Mouse (Mus musculus) kidney, adult 2 months (tissue): ENCODE data around the gene Flcn. TPM values are rescaled to one million over a fixed set of nuclear protein-coding genes. Genes with fewer than 3 reads are reported as not detected.
A peak's percentile ranks its signal among the peaks of the same experiment; 100 is the strongest.

Experiments used
- DNase-seq: peaks from one replicate; pipeline ENCODE4 v3.0.0; 2021
- H3K27ac ChIP-seq: fragments of 200-500 bp; 2 replicates; pipeline ENCODE4 v1.5.1; 2012; ENCODE audit warnings: low read depth, low read length, control low read depth, inconsistent platforms; ENCODE audit not compliant: insufficient read depth
- H3K27me3 ChIP-seq: fragments of 200-500 bp; replicated peaks from 2 replicates; pipeline ENCODE4 v1.6.1; 2012; ENCODE audit warnings: mild to moderate bottlenecking, moderate library complexity, low read length, inconsistent platforms; ENCODE audit not compliant: control insufficient read depth, insufficient read depth
- H3K36me3 ChIP-seq: fragments of 200-500 bp; 2 replicates; pipeline ENCODE4 v1.6.1; 2012; ENCODE audit warnings: mild to moderate bottlenecking, moderate library complexity, low read length, inconsistent platforms; ENCODE audit not compliant: control insufficient read depth, insufficient read depth
- H3K4me1 ChIP-seq: fragments of 200-500 bp; 2 replicates; pipeline ENCODE4 v1.6.1; 2011; ENCODE audit warnings: low read length; ENCODE audit not compliant: control insufficient read depth, insufficient read depth
- H3K4me3 ChIP-seq: fragments of 200-500 bp; 2 replicates; pipeline ENCODE4 v1.5.1; 2011; ENCODE audit warnings: mild to moderate bottlenecking, low read depth, low read length, control low read depth; ENCODE audit not compliant: insufficient read depth
- CTCF ChIP-seq: fragments of 200-500 bp; conservative IDR thresholded peaks from 2 replicates; pipeline ENCODE4 v1.5.1; 2011; ENCODE audit warnings: low read depth, mild to moderate bottlenecking, control low read depth, low read length, moderate library complexity, mixed read lengths; ENCODE audit not compliant: insufficient read depth, insufficient read length
- POLR2A ChIP-seq: fragments of 200-500 bp; IDR thresholded peaks from one replicate; pipeline ENCODE4 v1.6.1; 2011; ENCODE audit warnings: low read depth, low read length, control low read depth
- WGBS: fragments of 180-500 bp; shearing (Covaris S2); methylation state at CpG from one replicate; pipeline ENCODE4 v1.1.7; 2018; 5-methylcytosine and 5-hydroxymethylcytosine counted together
- polyA plus RNA-seq: library from polyadenylated mRNA; depleted of rRNA; stranded (reverse); fragments of >200 nt; gene quantifications from 2 replicates; pipeline ENCODE4 v1.2.3, GENCODE M21; 2012

Gene Flcn
- polyA plus RNA-seq, 1 experiment = 45.6 TPM

DNA sequence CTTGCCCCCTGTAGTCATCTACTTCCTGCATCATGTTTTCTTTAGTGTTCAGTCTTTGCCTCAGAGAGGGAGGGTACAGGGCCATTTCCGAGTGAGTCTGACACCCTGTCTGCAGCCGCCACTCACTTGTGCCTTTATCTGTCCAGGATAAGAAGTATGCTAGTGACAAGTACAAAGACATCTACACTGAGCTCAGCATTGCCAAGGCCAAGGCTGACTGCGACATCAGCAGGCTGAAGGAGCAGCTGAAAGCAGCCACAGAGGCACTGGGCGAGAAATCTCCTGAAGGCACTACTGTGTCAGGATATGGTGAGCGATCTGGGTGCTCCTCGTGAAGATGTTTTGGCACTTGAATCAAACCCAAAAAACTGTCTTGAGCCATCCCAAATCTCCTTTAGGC, 40.1 kb downstream of the Flcn start:
- no peak for TF ChIP-seq CTCF
- TF ChIP-seq POLR2A = no peak
- Histone ChIP-seq H3K27ac (no peak overlapping the region), H3K4me1 (no peaks in the 10 kb centered on the region), H3K36me3 (peaks cover 6% of the 10 kb centered on the region), H3K4me3 (no peak overlapping the region), H3K27me3 (no peaks in the 10 kb centered on the region)
- WGBS = 79% methylated on average over 6 of the region's 6 CpGs
- DNase-seq = no peak

DNA sequence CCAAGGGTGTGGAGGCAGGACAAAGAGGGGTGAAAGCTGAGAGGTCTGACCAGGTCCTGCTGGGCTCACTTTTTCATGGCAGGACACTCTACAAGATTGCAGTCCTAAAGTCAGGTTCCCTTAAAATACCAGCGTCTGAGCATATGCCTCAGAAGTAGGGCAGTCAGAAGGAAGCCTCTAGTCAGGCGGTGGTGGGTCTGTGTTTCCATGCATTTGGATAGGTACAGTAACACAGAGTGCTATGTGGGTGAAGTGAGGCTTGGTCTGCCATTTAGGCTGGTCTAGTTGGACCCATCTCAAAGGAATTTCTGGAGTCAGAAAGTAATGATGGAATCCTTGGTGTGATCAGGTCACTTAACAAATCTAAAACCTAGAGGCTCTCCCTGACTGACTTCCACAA, 40.5 kb downstream of the Flcn start:
- no peaks in the 10 kb centered on the region for H3K27me3 ChIP-seq
- H3K27ac ChIP-seq = no peak overlapping the region
- H3K36me3 ChIP-seq = peaks cover 8% of the 10 kb centered on the region
- no peak for TF ChIP-seq CTCF
- TF ChIP-seq POLR2A = no peak
- H3K4me1 ChIP-seq = no peaks in the 10 kb centered on the region
- DNase-seq = no peak
- WGBS = 75% methylated on average over 2 of the region's 2 CpGs
- no peak overlapping the region for H3K4me3 ChIP-seq

DNA sequence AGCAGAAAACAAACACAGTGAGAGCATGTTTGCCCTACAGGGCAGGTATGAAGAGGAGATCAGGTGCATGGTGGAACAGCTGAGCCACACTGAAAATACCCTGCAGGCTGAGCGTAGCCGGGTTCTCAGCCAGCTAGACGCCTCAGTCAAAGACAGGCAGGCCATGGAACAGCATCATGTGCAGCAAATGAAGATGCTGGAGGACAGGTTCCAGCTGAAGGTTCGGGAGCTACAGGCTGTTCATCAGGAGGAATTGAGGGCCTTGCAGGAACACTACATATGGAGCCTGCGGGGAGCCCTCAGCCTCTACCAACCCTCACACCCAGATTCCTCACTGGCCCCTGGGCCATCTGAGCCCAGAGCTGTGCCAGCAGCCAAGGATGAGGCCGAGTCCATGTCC, 49.0 kb downstream of the Flcn start:
- H3K36me3 ChIP-seq = peaks cover 4% of the 10 kb centered on the region
- H3K27me3 ChIP-seq = no peaks in the 10 kb centered on the region
- no peaks in the 10 kb centered on the region for H3K4me1 ChIP-seq
- no peak overlapping the region for H3K4me3 ChIP-seq
- no peak for DNase-seq
- no peak for TF ChIP-seq POLR2A
- no peak for TF ChIP-seq CTCF
- 97% methylated on average over 6 of the region's 6 CpGs for WGBS
- no peak overlapping the region for H3K27ac ChIP-seq

DNA sequence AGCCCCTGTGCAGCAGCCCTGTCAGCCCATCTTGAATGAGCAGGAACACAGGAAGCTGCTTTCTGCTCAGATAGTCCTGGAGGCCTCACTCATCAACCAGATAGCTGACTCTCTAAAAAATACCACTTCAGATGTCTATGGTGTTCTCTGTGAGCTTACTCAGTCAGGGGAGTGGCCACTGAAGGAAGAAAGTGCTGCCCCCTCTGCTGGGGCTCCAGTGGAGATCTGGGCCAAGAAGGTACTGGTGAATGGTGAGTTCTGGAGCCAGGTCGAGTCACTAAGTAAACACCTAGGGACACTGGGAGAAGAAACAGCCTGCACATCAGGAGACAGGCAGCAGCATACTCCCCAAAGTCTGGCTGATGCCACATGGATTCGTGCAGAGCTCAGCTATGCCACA, 50.2 kb downstream of the Flcn start:
- no peaks in the 10 kb centered on the region for H3K4me1 ChIP-seq
- H3K4me3 ChIP-seq = no peak overlapping the region
- no peaks in the 10 kb centered on the region for H3K27me3 ChIP-seq
- 61% methylated on average over 2 of the region's 2 CpGs for WGBS
- no peak for DNase-seq
- TF ChIP-seq CTCF (no peak), POLR2A (no peak)
- H3K36me3 ChIP-seq = peaks cover 2% of the 10 kb centered on the region
- no peak overlapping the region for H3K27ac ChIP-seq

DNA sequence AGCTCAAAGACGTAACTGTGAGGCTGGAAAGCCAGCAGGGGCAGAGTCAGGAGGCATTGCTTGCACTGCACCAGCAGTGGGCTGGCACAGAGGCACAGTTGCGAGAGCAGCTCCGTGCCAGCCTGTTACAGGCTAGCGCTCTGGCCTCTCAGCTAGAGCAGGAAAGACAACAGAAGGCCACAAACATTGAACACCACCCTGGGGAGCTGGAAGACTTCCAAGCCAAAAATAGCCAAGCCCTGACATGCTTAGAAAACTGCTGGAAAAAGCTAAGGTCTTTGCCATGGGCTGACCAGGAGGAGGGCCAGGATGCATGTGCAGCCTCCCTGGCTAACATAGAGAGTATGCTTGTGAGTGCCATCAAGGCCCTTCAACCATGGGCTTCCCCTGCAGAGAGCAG, 50.6 kb downstream of the Flcn start:
- TF ChIP-seq CTCF (no peak), POLR2A (no peak)
- DNase-seq = peak; percentile 69
- H3K27me3 ChIP-seq = no peaks in the 10 kb centered on the region
- H3K4me3 ChIP-seq = no peak overlapping the region
- H3K27ac ChIP-seq = no peak overlapping the region
- H3K36me3 ChIP-seq = no peaks in the 10 kb centered on the region; the same call in 1 of the 2 replicates
- 13% methylated on average over 4 of the region's 4 CpGs for WGBS
- H3K4me1 ChIP-seq = no peaks in the 10 kb centered on the region

DNA sequence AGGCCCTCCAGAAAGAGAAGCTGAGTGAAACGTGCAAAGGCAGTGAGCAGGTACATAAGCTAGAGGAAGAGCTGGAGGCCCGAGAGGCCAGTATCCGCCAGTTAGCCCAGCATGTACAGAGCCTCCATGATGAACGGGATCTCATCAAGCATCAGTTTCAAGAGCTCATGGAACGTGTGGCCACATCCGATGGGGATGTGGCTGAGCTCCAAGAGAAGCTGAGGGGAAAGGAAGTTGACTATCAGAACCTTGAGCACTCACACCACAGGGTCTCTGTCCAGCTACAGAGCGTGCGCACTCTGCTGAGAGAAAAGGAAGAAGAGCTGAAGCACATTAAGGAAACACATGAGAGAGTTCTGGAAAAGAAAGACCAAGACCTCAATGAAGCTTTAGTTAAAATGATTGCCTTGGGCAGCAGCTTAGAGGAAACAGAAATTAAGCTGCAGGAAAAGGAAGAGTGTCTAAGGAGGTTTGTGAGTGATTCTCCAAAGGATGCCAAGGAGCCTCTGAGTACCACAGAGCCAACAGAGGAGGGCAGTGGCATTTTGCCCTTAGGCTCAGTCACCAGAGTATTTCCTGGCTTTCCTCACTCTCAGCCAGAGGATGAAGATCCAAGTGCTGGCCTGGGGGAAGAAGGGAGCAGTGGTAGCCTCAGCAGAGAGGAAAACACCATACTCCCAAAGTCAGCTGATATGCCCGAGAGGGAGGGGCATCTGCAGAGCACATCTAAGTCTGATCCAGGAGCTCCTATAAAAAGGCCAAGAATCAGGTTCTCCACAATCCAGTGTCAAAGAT, 51.4 kb downstream of the Flcn start:
- TF ChIP-seq POLR2A (no peak), CTCF (no peak)
- H3K36me3 ChIP-seq = no peaks in the 10 kb centered on the region; the same call in 1 of the 2 replicates

DNA sequence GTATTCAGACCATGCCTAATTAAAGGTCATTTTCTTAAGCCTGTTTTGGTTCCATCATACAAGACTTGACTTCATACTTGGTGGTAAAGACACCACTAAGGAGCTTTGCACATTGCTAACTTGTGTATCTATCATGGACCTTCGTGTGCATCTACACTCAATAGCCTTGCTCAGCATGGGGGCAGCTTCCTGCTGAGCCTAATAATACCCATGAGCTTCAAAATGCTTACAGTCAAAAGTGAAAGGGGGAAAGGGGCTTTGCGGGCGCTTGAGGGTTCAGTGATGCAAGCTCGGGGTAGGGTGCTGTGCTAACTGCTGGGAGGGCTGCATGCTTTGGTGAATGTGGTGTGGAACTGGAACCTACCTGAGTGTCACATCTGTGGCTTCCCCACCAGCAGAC, 53.5 kb downstream of the Flcn start:
- H3K36me3 ChIP-seq = peaks cover 4% of the 10 kb centered on the region
- WGBS = 90% methylated on average over 4 of the region's 4 CpGs

More for the DNA sequence above, 51.4 kb downstream of the Flcn start:
- no peak for DNase-seq
- H3K4me1 ChIP-seq = no peaks in the 10 kb centered on the region
- H3K27me3 ChIP-seq = no peaks in the 10 kb centered on the region
- H3K27ac ChIP-seq = no peak overlapping the region
- H3K4me3 ChIP-seq = no peak overlapping the region
- WGBS = 66% methylated on average over 9 of the region's 9 CpGs

More for the DNA sequence above, 53.5 kb downstream of the Flcn start:
- no peak overlapping the region for H3K4me3 ChIP-seq
- no peak for DNase-seq
- H3K27me3 ChIP-seq = no peaks in the 10 kb centered on the region
- no peaks in the 10 kb centered on the region for H3K4me1 ChIP-seq
- TF ChIP-seq CTCF = no peak
- no peak for TF ChIP-seq POLR2A
- H3K27ac ChIP-seq = no peak overlapping the region
